Mouse (Mus musculus) lung, embryonic 15.5 days (tissue): Measurements from ENCODE around the gene Gart. TPM values are rescaled to one million over a fixed set of nuclear protein-coding genes. Genes with fewer than 3 reads are reported as not detected.

Source experiments
- ATAC-seq: fragments of 200-750 bp; cut with Nextera tagmentation; 2 replicates; pipeline ENCODE4 v1.8.0; 2017; ENCODE audit warnings: moderate number of reproducible peaks, borderline replicate concordance; ENCODE audit not compliant: low FRiP score, low TSS enrichment; ENCODE audit errors: extremely low read depth
- H3K27ac ChIP-seq: fragments of 300-500 bp; sonication (generic); 2 replicates; pipeline ENCODE4 v1.5.1; 2015; ENCODE audit warnings: moderate library complexity, mild to moderate bottlenecking, inconsistent platforms
- H3K27me3 ChIP-seq: fragments of 300-500 bp; sonication (generic); 2 replicates; pipeline ENCODE4 v1.6.1; 2015; ENCODE audit warnings: inconsistent platforms
- H3K36me3 ChIP-seq: fragments of 300-500 bp; sonication (generic); 2 replicates; pipeline ENCODE4 v1.6.1; 2015; ENCODE audit warnings: inconsistent platforms
- H3K4me1 ChIP-seq: fragments of 300-500 bp; sonication (generic); 2 replicates; pipeline ENCODE4 v1.6.1; 2015; ENCODE audit warnings: inconsistent platforms
- H3K4me2 ChIP-seq: fragments of 300-500 bp; sonication (generic); 2 replicates; pipeline ENCODE4 v1.6.1; 2015; ENCODE audit warnings: inconsistent platforms, mild to moderate bottlenecking, moderate library complexity
- H3K4me3 ChIP-seq: fragments of 300-500 bp; sonication (generic); 2 replicates; pipeline ENCODE4 v1.5.1; 2015; ENCODE audit warnings: mild to moderate bottlenecking, inconsistent platforms
- H3K9ac ChIP-seq: fragments of 300-500 bp; sonication (generic); 2 replicates; pipeline ENCODE4 v1.6.1; 2015; ENCODE audit warnings: inconsistent platforms
- H3K9me3 ChIP-seq: fragments of 300-500 bp; sonication (generic); 2 replicates; pipeline ENCODE4 v1.6.1; 2016; ENCODE audit warnings: inconsistent platforms
- WGBS: fragments of 180-500 bp; shearing (Covaris S2); methylation state at CpG from one replicate; pipeline ENCODE4 v1.1.7; 2015; 5-methylcytosine and 5-hydroxymethylcytosine counted together
- polyA plus RNA-seq: library from polyadenylated mRNA; unstranded; fragments of >200 nt; fragmentation: Nextera tagmentation; extraction: Ambion mirVana; gene quantifications from 2 replicates; pipeline ENCODE4 v1.2.1, GENCODE M21; 2015

The Gart gene
- polyA plus RNA-seq, 1 experiment from 2014 or later, result 118 TPM

DNA sequence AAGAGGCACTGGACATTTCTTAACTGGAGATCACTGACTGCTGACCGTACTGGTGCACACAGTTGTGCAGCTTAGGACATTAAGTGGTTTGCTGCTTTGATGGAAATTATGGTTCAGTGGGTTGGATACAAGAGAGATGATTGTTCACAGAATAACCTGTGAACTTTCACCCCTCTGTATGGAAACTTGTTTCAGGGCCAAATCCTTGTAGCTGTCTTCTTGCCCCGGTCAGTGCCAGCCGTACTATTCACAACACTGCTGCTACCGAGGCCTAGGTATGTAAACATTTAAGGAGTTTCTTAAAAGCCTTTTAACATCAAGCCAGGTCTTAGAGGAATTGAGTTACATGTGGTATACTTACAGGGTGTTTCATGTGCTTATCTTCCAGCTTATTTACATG lies 27.7 kb upstream of the Gart start:
- ATAC-seq, result no peak
- no peak overlapping the region for H3K9ac ChIP-seq
- no peaks in the 10 kb centered on the region for H3K27me3 ChIP-seq
- WGBS, result 62% methylated on average over 4 of the region's 4 CpGs
- no peak overlapping the region for H3K27ac ChIP-seq
- H3K36me3 ChIP-seq, result peaks cover 84% of the 10 kb centered on the region
- H3K4me2 ChIP-seq, result no peak overlapping the region
- H3K4me1 ChIP-seq, result no peaks in the 10 kb centered on the region
- H3K4me3 ChIP-seq, result no peak overlapping the region
- H3K9me3 ChIP-seq, result no peaks in the 10 kb centered on the region

DNA sequence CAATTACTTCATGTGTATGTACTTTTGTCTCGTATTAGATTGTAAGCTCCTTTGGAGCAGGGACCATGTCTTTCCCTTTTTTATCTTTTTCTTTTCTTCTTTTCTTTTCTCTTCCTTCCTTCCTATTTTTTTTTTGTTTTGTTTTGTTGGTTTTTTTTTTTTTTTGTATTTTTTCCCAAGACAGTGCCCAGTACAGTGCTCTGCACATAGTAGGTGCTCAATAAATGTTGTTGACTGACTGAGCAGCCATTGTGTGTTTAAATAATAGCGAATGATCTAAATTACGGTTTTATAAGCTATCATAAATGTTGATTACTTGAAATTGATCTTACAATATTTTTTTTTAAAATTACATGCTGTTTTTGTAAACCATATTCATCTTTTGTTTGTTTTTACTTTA lies 17.0 kb upstream of the Gart start:
- ATAC-seq, result no peak
- no peaks in the 10 kb centered on the region for H3K4me1 ChIP-seq
- no peak overlapping the region for H3K4me3 ChIP-seq
- H3K4me2 ChIP-seq, result no peak overlapping the region
- H3K27me3 ChIP-seq, result no peaks in the 10 kb centered on the region
- no peak overlapping the region for H3K27ac ChIP-seq
- H3K9me3 ChIP-seq, result no peaks in the 10 kb centered on the region
- WGBS, result 91% methylated on average over 3 of the region's 3 CpGs
- peaks cover 84% of the 10 kb centered on the region for H3K36me3 ChIP-seq
- H3K9ac ChIP-seq, result no peak overlapping the region

DNA sequence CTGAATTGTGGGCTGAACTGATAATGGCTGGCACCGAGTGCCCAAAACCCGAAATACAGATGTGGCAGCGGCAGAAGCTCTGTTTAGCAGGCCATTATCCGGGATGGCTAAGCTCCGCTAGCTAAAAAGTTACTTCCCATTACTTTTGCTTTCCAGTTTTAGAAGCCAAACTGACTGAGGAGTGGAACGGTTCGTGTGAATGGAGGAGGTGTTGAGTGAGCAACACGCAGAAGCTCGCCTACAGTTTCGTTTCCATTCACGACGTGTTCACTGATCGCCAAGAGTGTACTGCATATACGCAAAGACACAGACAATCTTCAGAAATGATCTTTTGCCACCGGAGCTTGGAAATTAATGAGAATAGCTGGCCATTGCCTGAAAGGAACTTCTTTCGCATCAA lies 15.6 kb upstream of the Gart start:
- no peak overlapping the region for H3K27ac ChIP-seq
- no peak for ATAC-seq
- 91% methylated on average over 16 of the region's 16 CpGs for WGBS
- no peak overlapping the region for H3K4me2 ChIP-seq
- no peaks in the 10 kb centered on the region for H3K9me3 ChIP-seq
- H3K36me3 ChIP-seq, result peaks cover 93% of the 10 kb centered on the region
- H3K27me3 ChIP-seq, result no peaks in the 10 kb centered on the region
- no peaks in the 10 kb centered on the region for H3K4me1 ChIP-seq
- no peak overlapping the region for H3K9ac ChIP-seq
- H3K4me3 ChIP-seq, result no peak overlapping the region

DNA sequence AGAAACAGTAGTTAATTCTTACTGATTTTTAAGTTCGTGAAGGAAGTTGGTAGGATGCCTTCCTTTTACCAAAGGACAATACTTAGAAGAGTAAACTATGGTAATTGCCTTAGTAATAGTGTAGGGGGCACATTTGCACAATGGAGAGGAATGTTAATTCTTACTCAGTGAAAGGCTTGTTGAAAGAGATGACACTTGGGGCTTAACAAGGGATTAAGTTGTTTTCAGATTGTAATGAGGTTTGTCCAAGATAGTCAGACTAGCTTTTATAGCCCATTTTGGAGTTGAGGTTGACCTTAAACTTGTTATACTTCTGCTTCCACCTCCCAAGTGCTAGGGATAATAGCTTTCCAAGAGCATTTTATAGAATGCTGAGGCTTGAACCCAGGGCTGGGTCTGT lies 14.6 kb upstream of the Gart start:
- Histone ChIP-seq H3K4me3 (no peak overlapping the region), H3K9me3 (no peaks in the 10 kb centered on the region), H3K27ac (no peak overlapping the region), H3K4me1 (no peaks in the 10 kb centered on the region), H3K9ac (no peak overlapping the region), H3K27me3 (no peaks in the 10 kb centered on the region), H3K36me3 (peaks cover 93% of the 10 kb centered on the region), H3K4me2 (no peak overlapping the region)
- 61% methylated on average over 1 of the region's 1 CpGs for WGBS
- no peak for ATAC-seq

DNA sequence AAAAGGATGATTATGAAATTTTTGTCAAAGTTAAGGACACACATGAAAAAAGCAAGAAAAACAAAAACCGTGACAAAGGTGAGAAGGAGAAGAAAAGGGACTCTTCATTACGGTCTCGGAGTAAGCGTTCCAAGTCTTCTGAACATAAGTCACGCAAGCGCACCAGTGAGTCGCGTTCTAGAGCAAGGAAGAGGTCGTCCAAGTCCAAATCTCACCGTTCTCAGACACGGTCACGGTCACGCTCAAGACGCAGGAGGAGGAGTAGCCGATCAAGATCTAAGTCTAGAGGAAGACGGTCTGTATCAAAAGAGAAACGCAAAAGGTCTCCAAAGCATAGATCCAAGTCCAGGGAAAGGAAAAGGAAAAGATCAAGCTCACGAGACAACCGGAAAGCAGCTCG lies 13.0 kb upstream of the Gart start:
- Histone ChIP-seq H3K27me3 (no peaks in the 10 kb centered on the region), H3K36me3 (peaks cover 93% of the 10 kb centered on the region), H3K9ac (no peak overlapping the region), H3K9me3 (no peaks in the 10 kb centered on the region), H3K4me3 (no peak overlapping the region), H3K4me1 (no peaks in the 10 kb centered on the region), H3K27ac (no peak overlapping the region), H3K4me2 (no peak overlapping the region)
- WGBS, result 97% methylated on average over 20 of the region's 20 CpGs
- ATAC-seq, result no peak

DNA sequence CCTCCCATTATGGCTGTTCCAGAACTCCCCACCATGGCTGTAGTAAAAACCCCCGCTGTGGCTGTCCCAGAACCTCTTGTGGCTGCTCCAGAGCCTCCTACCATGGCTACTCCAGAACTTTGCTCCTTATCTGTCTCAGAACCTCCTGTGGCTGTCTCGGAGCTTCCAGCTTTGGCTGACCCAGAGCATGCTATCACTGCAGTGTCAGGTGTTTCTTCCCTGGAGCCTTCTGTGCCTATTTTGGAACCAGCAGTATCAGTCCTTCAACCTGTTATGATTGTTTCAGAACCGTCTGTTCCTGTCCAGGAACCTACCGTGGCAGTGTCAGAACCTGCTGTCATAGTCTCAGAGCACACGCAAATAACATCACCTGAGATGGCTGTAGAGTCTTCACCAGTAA lies 11.7 kb upstream of the Gart start:
- Histone ChIP-seq H3K27me3 (no peaks in the 10 kb centered on the region), H3K4me1 (no peaks in the 10 kb centered on the region), H3K9me3 (no peaks in the 10 kb centered on the region), H3K4me3 (no peak overlapping the region), H3K27ac (no peak overlapping the region), H3K36me3 (peaks cover 93% of the 10 kb centered on the region), H3K9ac (no peak overlapping the region), H3K4me2 (no peak overlapping the region)
- 95% methylated on average over 5 of the region's 5 CpGs for WGBS
- ATAC-seq, result no peak

DNA sequence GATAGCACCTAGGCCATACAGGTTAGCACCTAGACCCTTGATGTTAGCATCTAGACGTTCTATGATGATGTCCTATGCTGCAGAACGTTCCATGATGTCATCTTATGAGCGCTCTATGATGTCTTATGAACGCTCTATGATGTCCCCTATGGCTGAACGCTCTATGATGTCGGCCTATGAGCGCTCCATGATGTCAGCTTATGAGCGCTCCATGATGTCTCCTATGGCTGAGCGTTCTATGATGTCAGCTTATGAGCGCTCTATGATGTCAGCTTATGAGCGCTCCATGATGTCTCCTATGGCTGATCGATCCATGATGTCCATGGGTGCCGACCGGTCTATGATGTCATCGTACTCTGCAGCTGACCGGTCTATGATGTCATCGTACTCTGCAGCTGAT lies 10.5 kb upstream of the Gart start:
- Histone ChIP-seq H3K4me2 (no peak overlapping the region), H3K4me1 (0 out of 2 replicates have a peak, but pooled peaks cover 3% of the 10 kb centered on the region), H3K9ac (no peak overlapping the region), H3K36me3 (peaks cover 89% of the 10 kb centered on the region), H3K9me3 (no peaks in the 10 kb centered on the region), H3K4me3 (no peak overlapping the region), H3K27ac (no peak overlapping the region), H3K27me3 (no peaks in the 10 kb centered on the region)
- no peak for ATAC-seq
- 97% methylated on average over 17 of the region's 17 CpGs for WGBS

DNA sequence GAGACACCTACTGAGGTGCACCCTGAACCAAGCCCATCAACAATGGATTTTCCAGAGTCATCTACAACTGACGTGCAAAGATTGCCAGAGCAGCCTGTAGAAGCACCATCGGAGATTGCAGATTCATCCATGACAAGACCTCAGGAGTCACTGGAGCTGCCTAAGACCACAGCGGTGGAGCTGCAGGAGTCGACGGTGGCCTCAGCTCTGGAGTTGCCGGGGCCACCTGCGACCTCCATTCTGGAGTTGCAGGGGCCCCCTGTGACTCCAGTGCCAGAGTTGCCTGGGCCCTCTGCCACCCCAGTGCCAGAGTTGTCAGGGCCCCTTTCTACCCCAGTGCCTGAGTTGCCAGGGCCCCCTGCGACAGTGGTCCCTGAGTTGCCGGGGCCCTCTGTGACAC lies 8.5 kb upstream of the Gart start:
- no peak for ATAC-seq
- 93% methylated on average over 9 of the region's 9 CpGs for WGBS
- H3K4me3 ChIP-seq, result no peak overlapping the region
- no peak overlapping the region for H3K9ac ChIP-seq
- H3K4me1 ChIP-seq, result 0 out of 2 replicates have a peak, but pooled peaks cover 7% of the 10 kb centered on the region
- peaks cover 79% of the 10 kb centered on the region for H3K36me3 ChIP-seq
- H3K27me3 ChIP-seq, result no peaks in the 10 kb centered on the region
- H3K9me3 ChIP-seq, result no peaks in the 10 kb centered on the region
- no peak overlapping the region for H3K4me2 ChIP-seq
- no peak overlapping the region for H3K27ac ChIP-seq

DNA sequence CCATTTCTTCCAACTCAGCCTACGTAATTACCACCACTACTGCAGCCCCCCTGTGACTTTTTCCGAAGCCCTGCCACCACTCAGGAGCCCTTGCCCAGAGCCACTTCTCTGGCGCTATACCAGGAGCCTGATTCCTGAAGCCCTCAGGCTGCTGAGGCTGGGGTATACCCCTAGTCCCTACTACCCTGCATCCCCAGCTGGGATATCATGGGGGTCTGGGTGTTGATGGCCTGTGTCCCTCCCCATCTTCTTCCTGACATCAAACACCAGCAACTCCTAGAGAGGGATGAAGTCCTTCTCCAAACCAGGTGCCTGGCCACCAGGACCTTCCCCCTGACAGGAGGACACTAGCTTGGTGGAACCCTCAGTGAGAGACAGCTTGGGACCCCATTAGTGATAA lies 5.4 kb upstream of the Gart start:
- Histone ChIP-seq H3K4me2 (no peak overlapping the region), H3K4me3 (no peak overlapping the region), H3K9ac (no peak overlapping the region), H3K27me3 (no peaks in the 10 kb centered on the region), H3K9me3 (no peaks in the 10 kb centered on the region), H3K27ac (no peak overlapping the region), H3K36me3 (peaks cover 48% of the 10 kb centered on the region), H3K4me1 (peaks cover 17% of the 10 kb centered on the region)
- WGBS, result 93% methylated on average over 3 of the region's 3 CpGs
- ATAC-seq, result no peak

DNA sequence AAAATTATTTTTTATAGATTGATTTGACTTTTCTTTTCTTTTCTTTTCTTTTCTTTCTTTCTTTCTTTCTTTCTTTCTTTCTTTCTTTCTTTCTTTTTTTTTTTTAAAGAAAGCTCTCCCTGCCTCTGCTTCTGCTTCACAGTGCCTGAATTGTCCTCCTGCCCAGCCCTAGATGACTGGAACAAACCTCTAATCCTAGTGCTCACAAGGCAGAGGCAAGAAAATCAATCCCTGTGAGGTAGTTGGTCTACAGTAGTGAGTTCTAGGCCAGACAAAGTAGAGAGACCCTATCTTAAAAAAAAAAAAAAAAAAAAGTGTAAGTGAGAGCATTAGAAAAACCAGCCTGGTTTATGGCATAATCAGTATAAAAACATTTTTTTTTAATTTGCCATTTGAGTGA lies 3.0 kb upstream of the Gart start:
- H3K4me2 ChIP-seq, result peak overlapping the region; percentile 24; the same call in 1 of the 2 replicates
- ATAC-seq, result no peak
- H3K36me3 ChIP-seq, result peaks cover 24% of the 10 kb centered on the region
- H3K4me3 ChIP-seq, result no peak overlapping the region
- H3K9ac ChIP-seq, result no peak overlapping the region
- H3K4me1 ChIP-seq, result peaks cover 19% of the 10 kb centered on the region
- no peaks in the 10 kb centered on the region for H3K27me3 ChIP-seq
- no peaks in the 10 kb centered on the region for H3K9me3 ChIP-seq
- no peak overlapping the region for H3K27ac ChIP-seq

DNA sequence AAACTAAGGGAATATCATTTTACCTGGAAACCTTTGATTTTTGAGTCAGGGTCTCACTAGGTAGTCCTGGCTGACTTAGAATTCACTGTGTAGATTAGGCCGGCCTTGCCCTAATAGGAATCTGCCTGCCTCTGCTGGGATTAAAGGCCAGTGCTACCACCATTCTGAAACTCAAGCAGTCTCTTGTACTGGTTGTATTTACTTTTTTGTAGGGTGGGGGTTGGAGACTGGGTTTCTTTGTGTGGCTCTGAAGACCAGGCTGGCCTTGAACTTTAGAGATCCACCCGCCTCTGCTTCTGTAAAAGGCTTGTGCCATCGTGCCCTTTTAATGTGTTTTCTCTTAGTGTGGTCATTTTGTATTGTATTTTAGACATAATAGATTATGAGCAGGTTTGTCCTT lies 2.5 kb upstream of the Gart start:
- ATAC-seq, result no peak
- H3K4me2 ChIP-seq, result peak overlapping the region; percentile 58
- no peaks in the 10 kb centered on the region for H3K9me3 ChIP-seq
- 40% methylated on average over 3 of the region's 3 CpGs for WGBS
- peaks cover 19% of the 10 kb centered on the region for H3K36me3 ChIP-seq
- peak overlapping the region; percentile 68 for H3K4me3 ChIP-seq
- peaks cover 21% of the 10 kb centered on the region for H3K4me1 ChIP-seq
- no peaks in the 10 kb centered on the region for H3K27me3 ChIP-seq
- peak overlapping the region; percentile 34 for H3K9ac ChIP-seq
- H3K27ac ChIP-seq, result no peak overlapping the region

DNA sequence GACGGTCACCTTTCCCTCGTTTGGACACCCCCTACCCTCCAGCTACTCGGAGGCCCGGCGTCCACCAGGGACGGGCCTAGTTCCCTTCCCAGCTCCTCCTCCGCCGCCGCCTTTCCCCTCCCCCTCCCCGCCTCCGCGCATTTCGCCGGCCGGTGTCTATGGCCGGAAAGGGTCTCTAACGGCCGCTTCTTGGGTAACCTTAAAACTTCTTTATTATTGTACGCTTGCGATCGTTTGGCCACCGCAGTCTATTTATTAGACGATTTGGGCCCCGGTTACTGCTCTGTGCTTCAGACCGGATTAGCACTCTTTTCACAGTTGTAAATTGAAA lies 1.4 kb upstream of the Gart start:
- peak; percentile 62 for ATAC-seq
- Histone ChIP-seq H3K36me3 (peaks cover 12% of the 10 kb centered on the region), H3K27ac (peak overlapping the region; percentile 99), H3K9me3 (no peaks in the 10 kb centered on the region), H3K4me2 (peak overlapping the region; percentile 58), H3K4me1 (peaks cover 21% of the 10 kb centered on the region), H3K9ac (peak overlapping the region; percentile 75), H3K27me3 (no peaks in the 10 kb centered on the region), H3K4me3 (peak overlapping the region; percentile 68)
- under 1% methylated on average over 25 of the region's 25 CpGs for WGBS

DNA sequence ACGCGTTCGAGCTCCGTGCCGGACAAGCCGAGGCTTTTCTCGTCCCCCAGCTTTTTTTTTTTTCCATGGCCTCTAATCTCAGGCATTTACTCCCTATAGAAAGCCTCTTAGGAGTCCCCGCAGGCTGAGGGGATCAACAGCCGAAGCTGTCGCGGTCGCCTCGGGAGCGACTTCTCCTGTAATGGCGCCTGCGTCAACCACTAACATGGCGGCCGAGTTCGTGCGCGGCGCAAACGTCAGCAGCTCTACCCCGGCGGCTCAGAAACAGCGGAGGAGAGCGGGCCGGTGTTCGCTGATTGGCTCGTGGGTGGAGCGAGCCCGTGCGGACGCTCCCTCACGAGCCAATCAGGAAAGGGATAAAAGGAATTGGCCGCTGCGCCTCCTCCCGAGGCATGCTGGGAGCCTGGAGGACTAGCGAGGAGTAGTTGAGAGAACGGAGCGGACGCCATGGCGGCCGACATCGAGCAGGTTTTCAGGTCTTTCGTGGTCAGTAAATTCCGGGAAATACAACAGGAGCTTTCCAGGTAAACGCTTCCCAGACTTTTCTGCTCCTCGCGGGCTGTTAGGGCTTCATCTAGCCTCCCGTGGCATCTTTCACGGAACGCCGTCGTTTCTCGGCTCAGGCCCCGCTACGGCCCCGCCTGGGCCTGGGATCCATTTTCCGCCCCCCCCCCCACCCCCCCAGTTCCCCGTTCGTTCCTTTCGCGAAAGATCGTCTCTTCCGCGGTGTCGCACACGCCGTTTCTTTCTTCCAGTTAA lies 888 bp upstream of the Gart start, which contains the start of gene Son:
Gene Son, plus strand, starts transcription at position 46 of the 759 bp plus-strand sequence.
- H3K4me2 ChIP-seq, result peak within 1 kb of the TSS; percentile 96

More for the DNA sequence above, 888 bp upstream of the Gart start, which contains the start of gene Son:
- Histone ChIP-seq H3K36me3 (peaks cover 17% of the 10 kb centered on the region), H3K4me3 (peak within 1 kb of the TSS; percentile 68), H3K27me3 (no peaks in the 10 kb centered on the region), H3K4me1 (peaks cover 21% of the 10 kb centered on the region), H3K27ac (peak within 1 kb of the TSS; percentile 99), H3K9ac (peak within 1 kb of the TSS; percentile 84), H3K9me3 (no peaks in the 10 kb centered on the region)
- under 1% methylated on average over 70 of the region's 70 CpGs for WGBS
- peak; percentile 96 for ATAC-seq
